Mouse (Mus musculus) spleen, embryonic (tissue): ENCODE data around the gene Sphk2.

ENCODE experiments used
- CTCF ChIA-PET: fragments of 350-600 bp; sonication (Branson Sonifier 250); formaldehyde crosslinking; loops from one replicate; lab custom pipeline; 2022; lab: Charles Lee

Sphk2 gene

DNA sequence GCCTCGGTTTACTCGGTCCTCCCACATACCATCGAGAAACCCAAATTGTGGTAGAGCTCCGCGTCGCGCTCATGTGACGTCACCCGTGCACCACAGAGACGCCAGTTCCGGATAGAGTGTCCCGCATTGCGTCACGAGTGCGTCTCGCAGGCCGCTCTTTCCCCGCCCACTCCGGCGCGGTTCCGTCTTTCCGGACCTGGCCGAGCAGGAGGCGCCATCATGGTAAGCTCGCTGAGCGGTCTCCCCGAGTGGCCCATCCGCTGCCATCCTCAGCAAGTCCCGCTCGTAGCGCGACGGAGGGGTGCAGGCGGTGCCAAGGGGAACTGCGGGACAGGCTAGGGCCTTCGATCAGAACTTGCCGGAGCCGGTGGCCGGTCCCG is at the start of gene Sphk2:
Sphk2 (minus strand) TSS at position 85 of the 380 bp plus-strand sequence.
- CTCF ChIA-PET, result interaction anchor here (0.9 to 1.2 kb wide), 2 partner anchors 10 to 13 kb away, joined by 3 to 8 read pairs; partner anchors contain the start of gene Dbp

DNA sequence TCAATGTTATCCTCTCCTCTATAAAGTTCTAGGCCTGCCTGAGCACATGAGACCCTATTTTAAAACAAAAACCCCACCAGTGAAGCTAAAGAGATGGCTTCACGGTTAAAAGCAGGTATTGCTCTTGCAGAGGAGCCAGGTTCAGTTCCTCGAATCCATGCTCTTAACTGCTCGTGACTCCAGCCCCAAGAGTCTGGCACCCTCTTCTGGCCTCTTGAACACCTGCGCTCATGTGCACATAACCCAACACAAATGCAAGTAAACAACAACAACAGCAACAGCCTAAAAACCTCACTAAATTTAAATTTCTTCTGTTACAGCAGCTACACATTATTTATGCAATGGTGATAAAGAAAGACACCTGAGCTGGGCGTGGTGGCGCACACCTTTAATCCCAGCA is 49.7 kb upstream of the Sphk2 start:
- CTCF ChIA-PET, result no interaction called here

- CTCF ChIA-PET, result interaction anchor here (0.6 kb wide), 1 partner anchor 48 kb away, joined by 3 read pairs; the partner anchor contains the start of gene Cyth2
Measured at GRCm38 (mm10) chr7:45766764-45767163, 49.0 kb upstream of the Sphk2 start.

GRCm38 (mm10) chr7:45765995-45766394 is 48.2 kb upstream of the Sphk2 start:
- CTCF ChIA-PET, result interaction anchor here (0.6 kb wide), 1 partner anchor 48 kb away, joined by 3 read pairs; the partner anchor contains the start of gene Cyth2

DNA sequence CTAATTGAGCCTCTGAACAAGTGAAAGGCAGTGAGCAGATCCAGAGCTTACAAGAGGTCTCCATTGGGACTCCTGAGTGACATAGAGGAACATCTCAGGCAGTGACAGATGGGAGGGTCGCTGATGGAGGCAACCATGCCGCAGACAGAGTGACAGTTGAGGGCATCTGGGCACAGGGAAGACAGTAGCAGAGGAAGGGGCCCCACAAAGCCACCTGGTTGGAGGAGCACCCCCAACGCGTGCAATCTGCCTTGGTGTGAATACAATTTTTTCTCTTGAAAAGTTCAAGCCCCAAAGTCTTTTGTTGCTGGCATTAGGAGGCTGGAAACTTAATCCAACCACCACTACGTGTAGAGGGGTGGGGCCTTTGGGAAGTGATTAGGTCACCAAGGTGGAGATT is 42.3 kb upstream of the Sphk2 start:
- CTCF ChIA-PET, result interaction anchor here (1.0 kb wide), 1 partner anchor 41 kb away, joined by 3 read pairs; no protein-coding TSS in a partner anchor

GRCm38 (mm10) chr7:45759400-45759799 is 41.6 kb upstream of the Sphk2 start:
- CTCF ChIA-PET, result no interaction called here

GRCm38 (mm10) chr7:45755703-45756102 is 37.9 kb upstream of the Sphk2 start:
- CTCF ChIA-PET, result no interaction called here

DNA sequence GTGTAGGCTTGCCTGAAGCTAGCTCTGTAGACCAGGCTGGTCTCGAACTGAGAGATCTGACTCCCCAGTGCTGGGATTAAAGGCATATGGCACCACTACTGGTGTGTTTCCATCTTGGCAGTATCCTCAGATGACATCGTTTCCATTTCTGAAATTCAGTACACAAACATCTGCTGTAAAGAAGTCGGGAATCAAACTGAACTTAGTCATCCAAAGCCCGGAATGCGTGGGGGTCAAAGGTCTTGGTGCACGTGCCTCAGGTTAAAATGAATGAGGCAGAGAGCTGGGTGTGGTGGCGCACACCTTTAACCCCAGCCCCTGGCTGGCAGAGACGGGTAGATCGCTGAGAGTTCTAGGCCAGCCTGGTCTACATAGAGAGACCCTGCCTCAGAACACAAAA is 32.4 kb upstream of the Sphk2 start:
- CTCF ChIA-PET, result interaction anchor here (1.2 kb wide), 1 partner anchor 11 kb away, joined by 3 read pairs; no protein-coding TSS in a partner anchor

GRCm38 (mm10) chr7:45749401-45749800 is 31.6 kb upstream of the Sphk2 start:
- CTCF ChIA-PET, result interaction anchor here (1.2 kb wide), 1 partner anchor 10 kb away, joined by 3 read pairs; no protein-coding TSS in a partner anchor

DNA sequence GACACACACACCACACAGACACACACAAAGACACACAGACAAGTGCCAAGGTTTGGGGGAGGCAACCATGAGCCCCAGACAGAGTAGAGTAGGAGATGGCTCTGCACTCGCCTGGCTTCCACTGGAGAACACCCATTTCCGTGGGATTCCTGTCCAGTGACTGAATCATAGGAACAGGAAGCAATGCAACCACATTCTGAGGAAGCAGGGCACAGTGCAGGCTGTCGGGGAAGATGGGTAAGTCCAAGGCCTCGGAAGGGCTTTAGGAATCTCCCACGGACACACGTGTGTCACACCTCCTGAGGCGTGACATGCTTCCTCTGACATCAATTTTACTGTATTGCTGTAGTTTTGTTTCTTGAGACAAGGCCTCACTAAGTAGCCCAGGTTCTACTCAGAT is 30.3 kb upstream of the Sphk2 start:
- CTCF ChIA-PET, result no interaction called here

- CTCF ChIA-PET, result interaction anchor here (0.7 kb wide), 1 partner anchor 127 kb away, joined by 3 read pairs; no protein-coding TSS in a partner anchor
Measured at GRCm38 (mm10) chr7:45747450-45747849, 29.6 kb upstream of the Sphk2 start.

DNA sequence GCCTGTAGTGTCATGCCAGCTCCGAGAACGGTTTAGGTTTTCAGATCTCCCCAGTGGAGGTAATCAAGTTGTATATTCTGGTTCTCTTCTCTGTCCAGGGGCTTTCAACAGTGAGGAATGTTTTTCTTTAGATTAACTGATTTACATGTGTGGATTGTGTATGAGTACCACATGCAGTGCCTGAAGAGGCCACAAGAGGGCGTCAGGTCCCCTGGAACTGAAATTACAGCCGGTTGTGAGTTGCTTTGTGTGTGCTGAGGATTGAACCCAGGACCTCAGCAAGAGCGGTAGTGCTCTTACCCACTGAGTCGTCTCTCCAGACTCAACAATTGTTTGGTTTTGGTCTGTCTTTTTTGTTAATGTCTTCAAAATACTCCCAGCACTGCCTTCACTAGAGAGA is 28.7 kb upstream of the Sphk2 start:
- CTCF ChIA-PET, result interaction anchor here (0.7 to 1.2 kb wide), 2 partner anchors 55 to 128 kb away, joined by 3 read pairs; no protein-coding TSS in a partner anchor

- CTCF ChIA-PET, result no interaction called here
Measured at GRCm38 (mm10) chr7:45744387-45744786, 26.6 kb upstream of the Sphk2 start.

DNA sequence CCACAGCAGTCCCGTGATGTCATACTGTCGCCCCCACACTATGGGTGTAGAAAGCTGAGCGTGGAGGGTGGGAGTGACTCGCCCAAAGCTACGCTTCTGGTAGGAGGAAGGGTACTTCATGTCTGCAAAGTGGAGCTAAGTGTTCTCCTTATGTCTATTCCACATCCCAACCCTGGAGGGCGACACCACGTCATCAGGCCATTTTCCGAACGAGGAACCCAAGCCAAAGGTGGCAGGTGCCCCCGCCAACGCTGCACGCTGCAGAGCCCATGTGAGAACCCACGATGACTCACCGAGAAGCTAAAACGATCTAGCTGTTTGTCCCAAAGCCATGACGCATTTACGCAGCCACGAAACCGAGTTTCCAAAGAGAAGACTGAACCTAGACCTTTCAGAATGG is 24.5 kb upstream of the Sphk2 start:
- CTCF ChIA-PET, result interaction anchor here (0.7 to 3.9 kb wide), 2 partner anchors 59 to 647 kb away, joined by 4 to 25 read pairs; no protein-coding TSS in a partner anchor

DNA sequence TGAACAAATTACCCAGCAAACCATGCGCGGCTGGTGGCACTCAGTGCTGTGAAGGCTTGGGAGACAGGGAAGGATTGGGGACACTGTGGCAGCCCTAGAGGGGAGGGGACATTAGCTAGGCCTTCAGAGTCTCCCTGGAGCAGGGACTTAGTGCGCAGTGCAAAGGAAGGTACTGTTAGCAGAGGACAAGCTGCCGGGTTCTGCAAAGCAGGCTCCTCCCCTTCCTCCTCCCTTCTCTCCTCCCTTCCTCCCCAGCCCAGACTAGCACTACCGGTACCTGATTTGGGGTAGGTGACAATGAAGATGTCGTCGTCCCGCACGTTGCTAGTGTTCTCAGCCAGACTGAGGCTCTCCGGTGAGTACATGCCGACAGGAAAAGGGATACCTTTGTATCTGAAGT is 24.0 kb upstream of the Sphk2 start:
- CTCF ChIA-PET, result interaction anchor here (3.9 kb wide), 1 partner anchor 59 kb away, joined by 25 read pairs; no protein-coding TSS in a partner anchor

DNA sequence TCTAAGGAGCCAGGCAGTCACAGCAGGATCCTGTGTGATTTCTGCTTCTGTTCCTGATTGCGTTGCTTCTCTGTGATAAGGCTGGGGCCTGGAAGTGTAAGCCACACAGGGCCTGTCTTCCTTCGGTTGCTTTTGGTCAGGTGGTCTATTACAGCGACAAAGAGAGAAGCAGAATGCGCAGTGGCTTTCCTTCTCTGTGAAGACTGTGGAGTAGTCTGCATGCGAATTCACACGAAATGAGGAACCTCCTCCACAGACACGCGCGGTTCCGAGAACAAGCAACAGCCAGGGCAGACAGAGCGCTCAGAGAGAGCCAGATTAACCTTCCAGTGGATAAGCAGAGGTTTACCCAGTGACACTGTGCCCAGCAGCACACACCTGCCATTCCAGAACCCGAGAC is 23.5 kb upstream of the Sphk2 start:
- CTCF ChIA-PET, result interaction anchor here (3.9 kb wide), 1 partner anchor 60 kb away, joined by 25 read pairs; no protein-coding TSS in a partner anchor

GRCm38 (mm10) chr7:45739820-45740219 is 22.0 kb upstream of the Sphk2 start:
- CTCF ChIA-PET, result interaction anchor here (0.5 to 3.9 kb wide), 4 partner anchors 10 to 440 kb away, joined by 3 to 25 read pairs (median 3); no protein-coding TSS in a partner anchor

DNA sequence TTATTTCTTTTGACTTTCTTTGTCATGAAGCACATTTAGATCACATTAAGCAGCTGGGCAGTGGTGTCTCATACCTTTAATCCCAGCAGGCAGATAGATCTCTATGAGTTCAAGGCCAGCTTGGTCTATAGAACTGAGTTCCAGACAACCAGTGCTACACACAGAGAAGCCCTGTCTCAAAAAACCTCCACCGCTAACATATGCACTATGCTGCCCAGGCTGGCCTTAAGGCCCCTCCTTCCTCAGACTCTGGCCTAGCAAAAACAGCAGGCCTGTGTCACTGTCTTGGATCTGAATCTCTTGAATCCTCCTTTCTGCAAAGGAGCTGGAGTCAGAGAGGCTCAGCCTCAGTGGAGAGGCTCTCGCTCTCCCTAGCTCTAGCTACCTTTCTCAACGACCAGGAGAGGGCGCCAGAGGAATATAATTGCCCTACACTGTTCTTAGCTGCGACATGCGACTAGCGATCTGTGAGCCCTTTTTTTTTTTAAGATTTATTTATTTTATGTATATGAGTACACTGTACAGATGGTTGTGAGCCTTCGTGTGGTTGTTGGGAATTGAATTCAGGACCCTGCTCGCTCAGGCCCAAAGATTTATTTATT is 21.5 kb upstream of the Sphk2 start:
- CTCF ChIA-PET, result interaction anchor here (0.5 to 3.9 kb wide), 3 partner anchors 11 to 62 kb away, joined by 3 to 25 read pairs (median 3); no protein-coding TSS in a partner anchor

GRCm38 (mm10) chr7:45733477-45733876 is 15.7 kb upstream of the Sphk2 start:
- CTCF ChIA-PET, result no interaction called here

GRCm38 (mm10) chr7:45730727-45731431 is 13.1 kb upstream of the Sphk2 start:
- CTCF ChIA-PET, result no interaction called here

DNA sequence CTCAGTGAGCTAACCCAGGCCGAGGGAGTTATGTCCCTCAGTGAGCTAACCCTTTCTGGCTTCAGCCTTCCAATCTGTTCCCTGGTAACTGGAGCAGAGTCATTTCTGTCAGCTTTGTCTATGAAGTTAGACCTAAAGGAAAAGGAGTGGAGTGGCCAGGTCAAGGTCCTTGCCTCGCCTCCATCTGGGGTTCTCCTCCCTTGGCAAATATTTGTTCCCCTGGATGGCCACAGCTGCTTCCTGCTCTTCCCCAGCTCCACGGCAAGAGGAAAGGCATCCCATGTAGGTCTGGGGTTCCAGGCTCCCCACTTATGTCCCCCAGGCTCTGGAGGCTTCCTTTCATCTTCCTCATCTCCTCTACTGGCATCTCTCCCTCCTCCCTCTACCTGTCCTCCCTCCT is 9.8 kb upstream of the Sphk2 start:
- CTCF ChIA-PET, result no interaction called here

- CTCF ChIA-PET, result no interaction called here
Measured at GRCm38 (mm10) chr7:45726419-45726818, 8.6 kb upstream of the Sphk2 start.
